Mouse (Mus musculus): ENCODE measurements around the gene Rhoh. TPM values are rescaled to one million over a fixed set of nuclear protein-coding genes. Genes with fewer than 3 reads are reported as not detected.

Rhoh gene
- polyA plus RNA-seq, 1 experiment from 2014 or later = 3.4 TPM

DNA sequence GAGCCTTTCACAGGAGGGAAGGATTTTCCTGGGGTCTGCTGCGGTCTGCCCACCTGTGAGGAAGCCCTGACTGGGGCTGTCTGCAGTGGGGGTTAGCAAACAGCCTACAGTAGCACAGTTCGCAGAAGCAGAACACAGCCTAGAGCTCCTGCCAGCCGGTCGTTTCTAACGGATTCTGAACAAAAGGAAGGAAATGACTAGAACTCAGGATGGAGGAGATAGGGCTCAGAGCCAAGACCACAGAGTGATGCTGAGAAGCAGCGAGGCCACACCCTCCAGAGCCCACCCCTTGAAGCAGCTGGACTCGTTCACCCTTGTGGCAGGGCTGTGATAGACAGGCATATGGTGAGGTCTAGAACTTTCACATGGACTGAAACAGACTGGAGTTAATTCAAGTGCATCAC lies 39.9 kb downstream of the Rhoh start:
- Histone ChIP-seq H3K36me3 (no peaks in the 10 kb centered on the region; the same call in 1 of the 2 replicates), H3K4me3 (no peak overlapping the region), H3K27me3 (no peaks in the 10 kb centered on the region), H3K27ac (no peak overlapping the region), H3K4me1 (peaks cover 3% of the 10 kb centered on the region), H3K9me3 (no peaks in the 10 kb centered on the region; the same call in 1 of the 2 replicates), H3K4me2 (no peak overlapping the region), H3K9ac (no peak overlapping the region)
- WGBS = 28% methylated on average over 7 of the region's 7 CpGs
- ATAC-seq (ENCODE audit: borderline replicate concordance, extremely low read depth, low FRiP score, low TSS enrichment) = peak; percentile 73

DNA sequence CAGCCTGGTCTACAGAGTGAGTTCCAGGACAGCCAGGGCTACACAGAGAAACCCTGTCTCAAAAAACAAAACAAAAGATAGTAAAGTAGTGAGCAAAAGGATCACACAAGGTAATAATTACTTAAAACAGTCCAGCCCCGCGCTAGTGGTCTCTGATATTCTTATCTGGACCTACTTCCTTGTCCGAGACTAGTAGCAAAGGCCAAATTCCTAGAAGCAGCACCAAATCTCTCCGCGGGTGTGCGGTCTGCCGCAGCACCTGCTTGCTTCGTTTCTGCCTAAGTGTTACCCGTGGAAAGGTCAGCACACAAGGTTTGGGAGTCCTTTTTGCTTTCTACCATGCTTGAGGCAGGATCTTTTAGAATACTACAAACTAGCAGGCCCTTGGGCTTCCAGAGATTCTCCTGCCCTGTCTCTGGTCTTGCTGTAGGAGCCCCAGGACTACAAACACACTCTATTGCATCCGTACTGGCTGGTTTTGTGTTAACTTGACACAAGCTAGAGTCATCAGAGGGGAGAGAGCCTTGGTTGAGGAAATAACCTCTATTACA lies 40.9 kb downstream of the Rhoh start:
- 89% methylated on average over 10 of the region's 10 CpGs for WGBS
- Histone ChIP-seq H3K9ac (no peak overlapping the region), H3K27me3 (no peaks in the 10 kb centered on the region), H3K9me3 (no peaks in the 10 kb centered on the region; the same call in 1 of the 2 replicates), H3K4me2 (no peak overlapping the region), H3K4me1 (peaks cover 3% of the 10 kb centered on the region), H3K36me3 (no peaks in the 10 kb centered on the region; the same call in 1 of the 2 replicates), H3K4me3 (no peak overlapping the region), H3K27ac (no peak overlapping the region)
- no peak for ATAC-seq (ENCODE audit: borderline replicate concordance, extremely low read depth, low FRiP score, low TSS enrichment)

DNA sequence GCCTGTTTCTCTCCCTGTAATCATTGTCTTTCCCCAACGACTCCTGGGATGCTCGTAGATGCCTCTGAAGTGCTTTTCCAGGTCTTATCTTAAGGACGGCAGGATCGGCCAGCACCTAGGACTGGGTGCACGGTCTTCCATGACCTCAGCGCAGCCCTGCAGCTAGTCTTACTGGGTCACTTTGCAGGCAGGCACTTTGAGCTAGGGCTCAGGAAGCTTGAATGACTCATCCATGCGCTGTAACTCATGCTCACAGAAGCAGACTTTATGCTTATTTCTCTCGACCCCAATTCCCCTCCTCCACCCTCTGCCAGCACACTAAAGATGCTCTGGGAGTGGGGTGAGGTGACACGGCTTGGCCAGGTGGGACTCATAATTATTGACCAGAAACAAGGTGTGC lies 41.8 kb downstream of the Rhoh start:
- H3K36me3 ChIP-seq = no peaks in the 10 kb centered on the region; the same call in 1 of the 2 replicates
- no peak for ATAC-seq (ENCODE audit: borderline replicate concordance, extremely low read depth, low FRiP score, low TSS enrichment)
- H3K9me3 ChIP-seq = no peaks in the 10 kb centered on the region; the same call in 1 of the 2 replicates
- 81% methylated on average over 9 of the region's 9 CpGs for WGBS
- no peak overlapping the region for H3K4me2 ChIP-seq
- no peaks in the 10 kb centered on the region for H3K27me3 ChIP-seq
- H3K27ac ChIP-seq = no peak overlapping the region
- peaks cover 3% of the 10 kb centered on the region for H3K4me1 ChIP-seq
- H3K4me3 ChIP-seq = no peak overlapping the region
- H3K9ac ChIP-seq = no peak overlapping the region

DNA sequence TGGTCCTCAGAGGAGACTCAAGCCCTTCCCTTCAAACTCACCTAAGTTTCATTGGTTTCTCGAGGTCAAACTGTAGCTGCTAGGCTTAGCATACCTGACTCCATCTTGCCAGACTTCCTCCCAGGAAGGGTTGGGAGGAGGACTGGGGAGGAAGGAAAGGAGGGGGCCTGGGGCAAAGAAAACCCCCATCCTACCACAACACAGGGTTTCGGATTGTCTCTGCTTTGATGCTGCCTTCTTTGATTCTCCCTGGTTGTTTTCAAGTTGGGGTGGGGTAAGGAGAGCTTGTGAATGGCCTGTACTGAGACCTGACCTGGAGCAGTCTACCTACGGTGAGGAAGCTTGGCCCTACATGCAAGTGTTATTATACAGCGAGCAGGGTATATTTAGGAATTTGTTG lies 43.5 kb downstream of the Rhoh start:
- H3K4me3 ChIP-seq = no peak overlapping the region
- no peak overlapping the region for H3K9ac ChIP-seq
- no peak overlapping the region for H3K27ac ChIP-seq
- H3K4me2 ChIP-seq = no peak overlapping the region
- WGBS = 90% methylated on average over 4 of the region's 4 CpGs
- no peaks in the 10 kb centered on the region; the same call in 1 of the 2 replicates for H3K9me3 ChIP-seq
- H3K36me3 ChIP-seq = no peaks in the 10 kb centered on the region; the same call in 1 of the 2 replicates
- ATAC-seq (ENCODE audit: borderline replicate concordance, extremely low read depth, low FRiP score, low TSS enrichment) = no peak
- H3K4me1 ChIP-seq = peaks cover 3% of the 10 kb centered on the region
- H3K27me3 ChIP-seq = no peaks in the 10 kb centered on the region

DNA sequence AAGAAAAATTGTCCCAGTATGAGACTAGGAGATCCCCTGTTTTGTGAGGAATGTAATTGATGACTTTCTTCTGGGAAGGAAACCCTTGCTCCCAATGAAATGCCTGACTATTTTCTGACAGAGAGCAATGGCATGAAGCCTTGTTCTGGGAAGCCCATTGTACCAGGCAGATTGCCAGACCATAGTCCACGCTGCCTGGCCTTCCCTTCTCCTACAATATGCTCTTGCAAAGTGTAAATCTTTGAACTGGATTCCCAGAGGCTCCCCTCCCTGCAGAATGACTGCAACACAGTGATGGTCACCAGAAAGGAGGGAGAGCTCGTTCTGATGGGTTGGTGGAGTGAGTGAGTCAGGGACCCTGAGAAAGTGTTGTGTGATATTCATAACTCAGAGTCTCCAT lies 47.7 kb downstream of the Rhoh start:
- Histone ChIP-seq H3K27me3 (no peaks in the 10 kb centered on the region), H3K36me3 (no peaks in the 10 kb centered on the region; the same call in 1 of the 2 replicates), H3K4me2 (no peak overlapping the region), H3K9me3 (no peaks in the 10 kb centered on the region; the same call in 1 of the 2 replicates), H3K27ac (no peak overlapping the region), H3K9ac (no peak overlapping the region), H3K4me3 (no peak overlapping the region), H3K4me1 (no peaks in the 10 kb centered on the region)
- no peak for ATAC-seq (ENCODE audit: borderline replicate concordance, extremely low read depth, low FRiP score, low TSS enrichment)
- 61% methylated on average over 2 of the region's 2 CpGs for WGBS

DNA sequence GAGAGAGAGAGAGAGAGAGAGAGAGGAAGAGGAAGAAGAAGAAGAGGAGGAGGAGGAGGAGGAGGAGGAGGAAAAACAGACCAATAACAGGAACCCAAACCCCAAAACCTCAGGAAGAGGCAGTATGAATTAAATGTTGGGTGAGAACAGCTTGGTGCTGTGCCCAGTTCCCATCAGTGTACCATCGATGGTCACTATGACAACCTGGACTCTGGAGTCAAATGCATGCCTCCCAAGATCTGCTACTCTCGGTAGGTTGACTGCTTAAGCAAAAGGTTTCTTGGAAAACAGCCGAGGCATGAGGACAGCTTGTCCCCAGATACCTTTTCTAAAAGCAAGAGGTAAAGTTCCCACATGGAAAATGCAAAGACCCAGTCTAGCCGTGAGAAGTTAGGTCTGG lies 48.3 kb downstream of the Rhoh start:
- Histone ChIP-seq H3K36me3 (no peaks in the 10 kb centered on the region), H3K4me1 (no peaks in the 10 kb centered on the region), H3K9ac (no peak overlapping the region), H3K9me3 (no peaks in the 10 kb centered on the region; the same call in 1 of the 2 replicates), H3K4me2 (no peak overlapping the region), H3K27ac (no peak overlapping the region), H3K27me3 (no peaks in the 10 kb centered on the region), H3K4me3 (no peak overlapping the region)
- 74% methylated on average over 4 of the region's 4 CpGs for WGBS
- ATAC-seq (ENCODE audit: borderline replicate concordance, extremely low read depth, low FRiP score, low TSS enrichment) = no peak

DNA sequence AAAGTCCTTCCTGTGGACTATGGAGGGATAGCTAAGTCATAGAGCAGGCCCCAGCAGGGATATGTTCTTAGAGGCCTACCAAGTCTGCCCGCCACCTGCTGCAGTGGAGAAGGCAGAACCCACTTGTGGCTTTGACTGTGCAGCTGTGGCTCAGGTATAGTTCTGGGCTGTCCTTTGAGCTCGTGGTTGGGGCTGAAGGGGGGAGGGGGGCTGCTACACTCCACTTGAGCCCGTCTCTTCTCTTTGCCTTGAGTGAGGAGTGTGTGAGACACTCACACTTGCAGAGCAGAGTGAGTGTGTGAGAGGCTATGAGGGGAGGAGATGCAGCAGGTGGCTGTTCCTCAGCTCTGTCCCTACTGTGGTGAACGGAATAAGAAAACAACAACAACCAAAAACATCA lies 49.4 kb downstream of the Rhoh start:
- no peak for ATAC-seq (ENCODE audit: borderline replicate concordance, extremely low read depth, low FRiP score, low TSS enrichment)
- H3K4me2 ChIP-seq = no peak overlapping the region

DNA sequence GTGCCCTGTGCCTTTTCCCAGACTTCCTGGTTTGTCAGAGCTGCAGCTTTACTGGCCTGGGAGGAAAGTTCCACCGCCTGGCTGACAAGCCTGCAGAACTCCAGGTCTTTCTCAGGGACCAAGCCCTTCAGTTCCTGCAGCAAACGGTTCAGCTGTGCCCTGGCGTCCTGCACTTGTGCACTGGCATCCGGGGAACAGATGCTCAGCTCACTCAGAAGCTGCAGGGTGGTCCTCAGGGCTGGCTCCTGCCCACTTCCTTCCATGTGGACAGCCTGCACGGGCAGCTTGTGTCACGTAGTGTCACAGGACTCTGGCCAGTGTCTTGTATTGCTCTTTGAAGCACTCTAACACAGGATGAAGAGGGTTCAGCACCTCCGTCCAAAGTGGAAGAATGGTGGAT lies 50.7 kb downstream of the Rhoh start:
- no peak for ATAC-seq (ENCODE audit: borderline replicate concordance, extremely low read depth, low FRiP score, low TSS enrichment)
- H3K4me3 ChIP-seq = no peak overlapping the region
- H3K9ac ChIP-seq = no peak overlapping the region
- no peaks in the 10 kb centered on the region for H3K9me3 ChIP-seq
- no peaks in the 10 kb centered on the region for H3K36me3 ChIP-seq
- 64% methylated on average over 7 of the region's 7 CpGs for WGBS
- H3K4me2 ChIP-seq = no peak overlapping the region
- H3K27ac ChIP-seq = no peak overlapping the region
- no peaks in the 10 kb centered on the region for H3K27me3 ChIP-seq
- no peaks in the 10 kb centered on the region for H3K4me1 ChIP-seq

More for the DNA sequence above, 49.4 kb downstream of the Rhoh start:
- H3K27ac ChIP-seq = no peak overlapping the region
- H3K9me3 ChIP-seq = no peaks in the 10 kb centered on the region
- H3K9ac ChIP-seq = no peak overlapping the region
- no peak overlapping the region for H3K4me3 ChIP-seq
- no peaks in the 10 kb centered on the region for H3K27me3 ChIP-seq
- H3K36me3 ChIP-seq = no peaks in the 10 kb centered on the region
- H3K4me1 ChIP-seq = no peaks in the 10 kb centered on the region
- WGBS = 62% methylated on average over 4 of the region's 4 CpGs

DNA sequence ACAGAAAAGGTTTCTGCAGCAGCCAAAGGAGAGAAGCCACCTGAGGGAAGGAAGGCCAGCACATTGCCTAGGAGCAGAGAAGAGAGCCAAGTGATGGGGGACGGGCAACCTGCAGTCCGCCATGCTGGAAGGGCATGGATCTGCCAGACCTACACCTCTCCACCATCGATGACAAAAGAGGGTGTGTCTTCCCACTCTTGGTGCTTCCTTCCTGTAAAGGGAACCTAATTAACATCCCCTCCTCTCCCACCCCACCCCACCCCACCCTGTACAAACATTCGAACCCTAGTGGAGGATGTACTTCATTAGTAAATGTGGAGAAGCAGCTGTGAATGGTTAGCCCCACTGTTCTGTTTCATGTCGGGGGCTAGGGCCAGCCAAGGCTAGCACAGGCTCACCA lies 51.2 kb downstream of the Rhoh start:
- Histone ChIP-seq H3K27me3 (no peaks in the 10 kb centered on the region), H3K4me3 (no peak overlapping the region), H3K9me3 (no peaks in the 10 kb centered on the region), H3K9ac (no peak overlapping the region), H3K4me2 (no peak overlapping the region), H3K4me1 (no peaks in the 10 kb centered on the region), H3K36me3 (no peaks in the 10 kb centered on the region), H3K27ac (no peak overlapping the region)
- WGBS = 85% methylated on average over 5 of the region's 5 CpGs
- ATAC-seq (ENCODE audit: borderline replicate concordance, extremely low read depth, low FRiP score, low TSS enrichment) = no peak

DNA sequence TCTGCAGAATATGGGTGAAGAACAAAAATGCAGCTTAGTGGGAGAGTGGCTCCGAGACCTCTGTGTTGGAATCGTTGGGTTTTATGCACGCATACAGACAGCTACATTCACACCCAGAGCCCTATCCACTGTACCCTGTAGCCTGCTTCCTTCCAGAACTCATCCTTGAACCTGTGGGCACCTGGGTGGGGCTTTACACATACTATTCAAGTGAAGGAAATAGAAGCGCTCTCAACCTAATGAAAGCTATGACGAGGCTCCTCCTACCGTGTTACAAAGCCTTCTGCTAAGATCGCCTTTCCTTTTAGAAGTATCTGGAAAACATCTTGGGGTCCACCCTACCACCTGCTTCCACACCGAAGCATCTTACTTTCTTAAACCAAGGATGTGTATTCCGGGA lies 52.1 kb downstream of the Rhoh start:
- 92% methylated on average over 9 of the region's 9 CpGs for WGBS
- no peak overlapping the region for H3K4me3 ChIP-seq
- no peak for ATAC-seq (ENCODE audit: borderline replicate concordance, extremely low read depth, low FRiP score, low TSS enrichment)
- no peaks in the 10 kb centered on the region for H3K9me3 ChIP-seq
- H3K27ac ChIP-seq = no peak overlapping the region
- H3K4me2 ChIP-seq = no peak overlapping the region
- no peaks in the 10 kb centered on the region for H3K27me3 ChIP-seq
- no peaks in the 10 kb centered on the region for H3K36me3 ChIP-seq
- no peaks in the 10 kb centered on the region for H3K4me1 ChIP-seq
- H3K9ac ChIP-seq = no peak overlapping the region

DNA sequence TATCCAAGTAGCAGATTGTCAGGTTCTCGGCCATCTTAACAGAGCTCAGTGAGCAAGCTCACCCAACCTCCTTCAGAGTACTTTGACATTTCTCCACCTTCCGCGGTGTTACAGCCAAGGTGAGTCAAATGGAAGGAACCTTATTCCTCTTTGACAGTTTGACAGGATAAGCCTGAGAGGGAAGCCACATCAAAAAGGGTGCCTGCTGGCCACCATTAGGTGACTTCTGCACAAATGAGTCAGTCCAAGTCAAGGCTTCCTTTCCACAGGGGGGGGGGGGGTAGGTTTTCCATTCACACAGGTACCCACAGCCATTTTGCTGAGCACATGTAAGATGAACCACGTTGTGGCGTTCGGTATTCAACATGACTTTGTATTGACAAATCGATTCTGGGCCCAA lies 53.3 kb downstream of the Rhoh start:
- H3K27ac ChIP-seq = no peak overlapping the region
- WGBS = 86% methylated on average over 7 of the region's 7 CpGs
- H3K9me3 ChIP-seq = no peaks in the 10 kb centered on the region
- no peaks in the 10 kb centered on the region for H3K36me3 ChIP-seq
- no peak for ATAC-seq (ENCODE audit: borderline replicate concordance, extremely low read depth, low FRiP score, low TSS enrichment)
- no peaks in the 10 kb centered on the region for H3K27me3 ChIP-seq
- H3K4me3 ChIP-seq = no peak overlapping the region
- peaks cover 3% of the 10 kb centered on the region; the same call in 1 of the 2 replicates for H3K4me1 ChIP-seq
- no peak overlapping the region for H3K9ac ChIP-seq
- no peak overlapping the region for H3K4me2 ChIP-seq

DNA sequence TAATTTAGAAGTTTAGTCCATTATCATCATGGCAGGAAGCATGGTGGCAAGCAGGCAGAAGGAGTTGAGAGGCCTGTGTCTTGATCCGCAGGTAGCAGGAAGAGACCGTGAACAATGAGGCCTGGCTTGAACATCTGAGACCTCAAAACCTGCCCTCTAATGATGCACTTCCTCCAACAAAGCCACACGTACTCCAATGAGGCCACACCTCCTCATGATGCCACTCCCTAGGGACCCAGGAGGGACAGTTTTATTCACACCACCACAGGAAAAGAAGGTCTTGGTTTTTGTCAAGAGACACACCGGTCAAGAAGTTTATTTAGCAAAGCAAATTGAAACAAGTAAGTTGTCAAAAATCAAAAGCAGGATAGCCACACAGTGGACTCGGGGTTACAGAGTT lies 55.9 kb downstream of the Rhoh start:
- H3K4me2 ChIP-seq = no peak overlapping the region
- 79% methylated on average over 5 of the region's 5 CpGs for WGBS
- peaks cover 3% of the 10 kb centered on the region; the same call in 1 of the 2 replicates for H3K4me1 ChIP-seq
- no peaks in the 10 kb centered on the region for H3K9me3 ChIP-seq
- H3K36me3 ChIP-seq = no peaks in the 10 kb centered on the region
- H3K27me3 ChIP-seq = no peaks in the 10 kb centered on the region
- no peak overlapping the region for H3K27ac ChIP-seq
- ATAC-seq (ENCODE audit: borderline replicate concordance, extremely low read depth, low FRiP score, low TSS enrichment) = no peak
- H3K4me3 ChIP-seq = no peak overlapping the region
- no peak overlapping the region for H3K9ac ChIP-seq

DNA sequence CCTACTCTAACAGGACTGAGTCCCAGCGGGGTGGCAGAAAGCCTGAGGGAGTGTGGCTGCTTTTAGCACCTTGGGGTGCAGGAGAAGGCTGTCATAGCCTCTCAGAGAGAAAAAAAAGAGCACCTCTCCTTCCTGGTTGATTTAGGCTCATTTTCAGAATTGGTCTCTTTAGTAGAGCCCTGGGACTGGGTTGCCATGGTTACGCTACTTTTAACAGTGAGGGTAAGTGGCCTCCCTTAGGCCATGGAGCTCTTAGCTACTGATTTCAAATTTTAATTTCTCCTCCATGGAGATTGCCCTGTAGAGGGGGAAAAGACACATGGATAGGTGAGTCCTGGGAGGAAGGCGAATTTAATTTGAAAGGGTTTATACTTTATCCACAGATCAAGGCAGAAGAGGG lies 57.6 kb downstream of the Rhoh start:
- H3K9me3 ChIP-seq = no peaks in the 10 kb centered on the region
- H3K27ac ChIP-seq = no peak overlapping the region
- ATAC-seq (ENCODE audit: borderline replicate concordance, extremely low read depth, low FRiP score, low TSS enrichment) = no peak
- no peaks in the 10 kb centered on the region for H3K27me3 ChIP-seq
- H3K36me3 ChIP-seq = no peaks in the 10 kb centered on the region
- H3K4me3 ChIP-seq = no peak overlapping the region
- WGBS = 67% methylated on average over 3 of the region's 3 CpGs
- peaks cover 3% of the 10 kb centered on the region; the same call in 1 of the 2 replicates for H3K4me1 ChIP-seq
- H3K4me2 ChIP-seq = no peak overlapping the region
- no peak overlapping the region for H3K9ac ChIP-seq
